Mouse (Mus musculus) myocyte (in vitro differentiated cells): ENCODE results near the gene Zbtb34. TPM values are rescaled to one million over a fixed set of nuclear protein-coding genes. Genes with fewer than 3 reads are reported as not detected.

Experiments used
- H3K27me3 ChIP-seq: one replicate; pipeline ENCODE4 v1.6.1; 2011; ENCODE audit not compliant: control insufficient read depth, insufficient read depth, insufficient read length
- H3K36me3 ChIP-seq: one replicate; pipeline ENCODE4 v1.6.1; 2011; ENCODE audit not compliant: control insufficient read depth, insufficient read depth
- H3K4me2 ChIP-seq: one replicate; pipeline ENCODE4 v1.6.1; 2011; ENCODE audit warnings: low read depth, control low read depth
- H3K4me3 ChIP-seq: one replicate; pipeline ENCODE4 v1.5.1; 2011; ENCODE audit warnings: mild to moderate bottlenecking, control low read depth, moderate library complexity
- H3K79me2 ChIP-seq: one replicate; pipeline ENCODE4 v1.6.1; 2011; ENCODE audit not compliant: control insufficient read depth, insufficient read depth
- H3ac ChIP-seq: one replicate; pipeline ENCODE4 v1.6.1; 2011; ENCODE audit not compliant: control insufficient read depth, insufficient read length
- CEBPB ChIP-seq: IDR thresholded peaks from 2 replicates; pipeline ENCODE4 v1.6.1; 2011; ENCODE audit warnings: mild to moderate bottlenecking, moderate library complexity; ENCODE audit not compliant: poor library complexity, insufficient read depth, severe bottlenecking
- E2F4 ChIP-seq: IDR thresholded peaks from one replicate; pipeline ENCODE4 v1.6.1; 2011; ENCODE audit warnings: mild to moderate bottlenecking, control low read depth, moderate library complexity; ENCODE audit not compliant: insufficient read depth
- MAX ChIP-seq: IDR thresholded peaks from one replicate; pipeline ENCODE4 v1.6.1; 2011; ENCODE audit warnings: low read depth, mild to moderate bottlenecking, control low read depth
- MYOD1 ChIP-seq, 3 experiments: IDR thresholded peaks; one replicate each; pipeline ENCODE4 v1.6.1; 2011; ENCODE audit warnings: control low read depth in 2 of 3, low read depth in 2 of 3, mild to moderate bottlenecking in 2 of 3, moderate library complexity in 1 of 3; ENCODE audit not compliant: insufficient read length in 2 of 3, control insufficient read depth in 1 of 3
- MYOG ChIP-seq, 3 experiments: IDR thresholded peaks; one replicate each; pipeline ENCODE4 v1.6.1; 2011; ENCODE audit warnings: control low read depth in 2 of 3, low read depth in 2 of 3, mild to moderate bottlenecking in 2 of 3; ENCODE audit not compliant: insufficient read length in 2 of 3, control insufficient read depth in 1 of 3, insufficient read depth in 1 of 3
- POLR2A ChIP-seq: IDR thresholded peaks from one replicate; pipeline ENCODE4 v1.6.1; 2011; ENCODE audit warnings: low read depth, mild to moderate bottlenecking, control low read depth, moderate library complexity; ENCODE audit not compliant: insufficient read length
- POLR2AphosphoS2 ChIP-seq: IDR thresholded peaks from one replicate; pipeline ENCODE4 v1.6.1; 2011; ENCODE audit warnings: low read depth, control low read depth; ENCODE audit not compliant: insufficient read length
- REST ChIP-seq: IDR thresholded peaks from one replicate; pipeline ENCODE4 v1.6.1; 2011; ENCODE audit warnings: mild to moderate bottlenecking, control low read depth, moderate library complexity; ENCODE audit not compliant: insufficient read depth, insufficient read length
- SRF ChIP-seq: IDR thresholded peaks from one replicate; pipeline ENCODE4 v1.6.1; 2011; ENCODE audit warnings: low read depth; ENCODE audit not compliant: control insufficient read depth, insufficient read length
- TCF12 ChIP-seq: IDR thresholded peaks from one replicate; pipeline ENCODE4 v1.6.1; 2011; ENCODE audit warnings: mild to moderate bottlenecking, control low read depth; ENCODE audit not compliant: poor library complexity, insufficient read depth, severe bottlenecking
- TCF3 ChIP-seq: IDR thresholded peaks from one replicate; pipeline ENCODE4 v1.6.1; 2011; ENCODE audit warnings: low read depth, control low read depth; ENCODE audit not compliant: insufficient read length
- USF1 ChIP-seq: IDR thresholded peaks from one replicate; pipeline ENCODE4 v1.6.1; 2011; ENCODE audit warnings: low read depth, mild to moderate bottlenecking, control low read depth, moderate library complexity
- polyA plus RNA-seq: library from polyadenylated mRNA; unstranded; fragments of >200 nt; fragmentation: generic; extraction: Trizol; gene quantifications from one replicate; pipeline ENCODE4 v1.2.1, GENCODE M21; 2012; ENCODE audit warnings: missing spikeins

Zbtb34 gene
- polyA plus RNA-seq, 1 experiment, result 3.1 TPM

DNA sequence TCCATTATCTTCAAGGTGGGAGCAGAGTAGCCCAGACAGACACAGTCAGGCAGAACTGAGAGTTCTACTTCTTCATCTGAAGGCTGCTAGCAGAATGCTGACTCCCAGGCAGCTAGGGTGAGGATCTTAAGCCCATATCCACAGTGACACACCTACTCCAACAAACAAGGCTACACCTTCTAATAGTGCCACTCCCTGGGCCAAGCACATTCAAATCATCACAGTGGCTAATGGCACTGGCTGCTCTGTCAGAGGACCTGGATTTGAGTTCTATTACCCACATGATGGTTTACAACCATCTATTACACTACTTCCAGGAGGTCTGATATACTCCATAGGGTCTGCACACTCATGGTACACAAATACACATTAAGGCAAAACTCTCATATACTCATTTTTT, 38.1 kb downstream of the Zbtb34 start:
- Histone ChIP-seq H3K4me3 (no peak overlapping the region), H3K4me2 (no peak overlapping the region), H3K36me3 (no peaks in the 10 kb centered on the region), H3K79me2 (no peaks in the 10 kb centered on the region), H3K27me3 (no peaks in the 10 kb centered on the region), H3ac (no peak overlapping the region)
- TF ChIP-seq MAX, result no peak
- TF ChIP-seq REST, result no peak

DNA sequence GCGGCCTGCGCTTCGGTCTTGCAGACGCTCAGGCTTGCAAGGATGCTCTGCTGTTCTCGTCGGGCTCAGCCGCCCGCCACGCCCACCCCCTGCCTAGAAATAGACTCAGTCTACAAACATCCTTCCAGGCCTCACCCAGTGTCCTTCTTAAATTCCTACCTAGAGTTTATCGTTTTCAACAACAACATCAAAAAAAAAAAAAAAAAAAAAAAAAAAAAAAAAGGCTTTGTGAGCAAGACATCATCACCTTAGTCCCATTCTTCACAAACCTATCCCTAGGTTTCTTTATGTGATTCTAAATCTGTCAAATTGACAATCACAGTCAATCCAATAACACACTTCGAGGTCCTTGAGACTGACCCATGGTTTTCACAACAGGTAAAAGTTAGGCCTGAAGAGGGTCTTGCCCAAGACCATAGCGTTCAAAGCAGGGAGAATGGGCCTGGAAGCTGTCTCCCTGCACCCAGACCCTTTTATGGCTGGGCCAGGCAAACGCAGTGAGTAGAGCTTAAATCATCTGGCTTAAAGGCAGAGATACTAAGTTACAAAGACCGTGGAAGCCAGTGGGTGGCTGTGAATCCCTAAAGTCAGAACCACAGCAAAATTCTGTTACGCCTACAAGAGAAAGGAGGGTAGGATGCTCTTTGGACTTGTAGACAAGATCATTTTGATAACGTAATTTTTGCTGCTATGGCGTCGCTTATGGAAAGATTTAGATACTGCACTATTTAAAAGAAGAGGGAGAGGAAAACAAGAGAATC, 59.3 kb downstream of the Zbtb34 start:
- TF ChIP-seq USF1 (no peak), TCF3 (no peak), TCF12 (no peak)

GRCm38 (mm10) chr2:33370777-33371647, 60.1 kb downstream of the Zbtb34 start, which contains the start of gene Ralgps1:
Ralgps1 (minus strand) TSS chr2:33371486.
- no peaks in the 10 kb centered on the region for H3K27me3 ChIP-seq
- TF ChIP-seq USF1, result no peak
- TF ChIP-seq MYOG (IDR thresholded peaks at IDR 0.05; ENCODE audit: control insufficient read depth in 1 of 3, insufficient read depth in 1 of 3, insufficient read length in 2 of 3, low read depth in 2 of 3), result peak in 2 of 3 experiments; percentile 6 to 16
- peak; percentile 64 for TF ChIP-seq POLR2A
- TF ChIP-seq MYOD1 (IDR thresholded peaks at IDR 0.05; ENCODE audit: control insufficient read depth in 1 of 3, insufficient read length in 2 of 3, low read depth in 2 of 3), result peak in 1 of 3 experiments; percentile 5
- TF ChIP-seq SRF, result no peak
- no peak for TF ChIP-seq CEBPB
- TF ChIP-seq POLR2AphosphoS2, result no peak
- TF ChIP-seq TCF3, result no peak
- TF ChIP-seq MAX, result no peak
- no peak for TF ChIP-seq REST
- TF ChIP-seq E2F4, result no peak
- TF ChIP-seq TCF12, result no peak
- no peak within 1 kb of the TSS for H3ac ChIP-seq
- no peaks in the 10 kb centered on the region for H3K79me2 ChIP-seq
- H3K4me2 ChIP-seq, result peak within 1 kb of the TSS; percentile 30
- no peaks in the 10 kb centered on the region for H3K36me3 ChIP-seq
- peak within 1 kb of the TSS; percentile 22 for H3K4me3 ChIP-seq

More for the DNA sequence above, 59.3 kb downstream of the Zbtb34 start:
- Histone ChIP-seq H3K4me2 (peak overlapping the region; percentile 24), H3ac (no peak overlapping the region), H3K4me3 (peak overlapping the region; percentile 22), H3K36me3 (no peaks in the 10 kb centered on the region), H3K79me2 (no peaks in the 10 kb centered on the region), H3K27me3 (no peaks in the 10 kb centered on the region)

DNA sequence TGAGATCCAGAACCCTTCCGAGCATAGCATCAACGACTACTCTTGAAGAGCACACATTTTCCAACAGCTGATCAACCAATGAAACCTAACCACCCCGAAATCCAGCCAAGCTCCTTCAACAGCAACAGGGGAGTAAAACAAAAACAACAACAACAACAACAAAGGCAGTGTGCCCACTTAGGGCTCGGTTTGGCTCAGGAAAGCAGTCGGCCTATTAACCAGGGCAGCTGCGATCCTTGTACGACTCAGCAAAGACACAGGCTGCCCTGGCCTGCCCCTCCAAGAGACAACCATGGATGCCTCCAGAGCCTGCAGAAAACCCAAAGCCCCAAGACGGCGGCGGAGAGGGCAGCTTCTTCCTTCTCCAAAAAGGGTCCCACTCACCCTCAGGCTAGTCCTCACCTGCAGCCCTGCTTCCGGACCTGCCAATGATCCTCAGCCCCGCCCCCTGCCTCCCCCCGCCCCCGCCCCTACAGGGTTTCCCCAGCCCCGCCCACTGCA, 60.8 kb downstream of the Zbtb34 start:
- Histone ChIP-seq H3K4me3 (peak overlapping the region; percentile 22), H3K36me3 (no peaks in the 10 kb centered on the region), H3K27me3 (no peaks in the 10 kb centered on the region), H3K79me2 (no peaks in the 10 kb centered on the region), H3K4me2 (peak overlapping the region; percentile 30), H3ac (no peak overlapping the region)
- TF ChIP-seq REST (no peak), MYOG (IDR thresholded peaks at IDR 0.05; ENCODE audit: control insufficient read depth in 1 of 3, insufficient read depth in 1 of 3, insufficient read length in 2 of 3, low read depth in 2 of 3) (no peak), POLR2A (no peak), POLR2AphosphoS2 (no peak), MAX (no peak), E2F4 (no peak), SRF (no peak), USF1 (no peak), TCF12 (no peak), TCF3 (no peak), MYOD1 (IDR thresholded peaks at IDR 0.05; ENCODE audit: control insufficient read depth in 1 of 3, insufficient read length in 2 of 3, low read depth in 2 of 3) (no peak), CEBPB (no peak)

GRCm38 (mm10) chr2:33369453-33369852, 61.7 kb downstream of the Zbtb34 start:
- TF ChIP-seq POLR2A (no peak), POLR2AphosphoS2 (no peak), SRF (no peak), CEBPB (no peak), REST (no peak), MYOG (IDR thresholded peaks at IDR 0.05; ENCODE audit: control insufficient read depth in 1 of 3, insufficient read depth in 1 of 3, insufficient read length in 2 of 3, low read depth in 2 of 3) (no peak), TCF12 (no peak), USF1 (no peak), MAX (no peak), TCF3 (no peak)
- no peaks in the 10 kb centered on the region for H3K79me2 ChIP-seq
- no peaks in the 10 kb centered on the region for H3K27me3 ChIP-seq
- H3K36me3 ChIP-seq, result no peaks in the 10 kb centered on the region
- H3K4me3 ChIP-seq, result no peak overlapping the region
- no peak overlapping the region for H3ac ChIP-seq
- no peak overlapping the region for H3K4me2 ChIP-seq
